Mouse (Mus musculus) embryonic facial prominence, embryonic 15.5 days (tissue): ENCODE results near the gene Sema4d. TPM values are rescaled to one million over a fixed set of nuclear protein-coding genes. Genes with fewer than 3 reads are reported as not detected.

ENCODE experiments used
- ATAC-seq: fragments of 200-750 bp; cut with Nextera tagmentation; 2 replicates; pipeline ENCODE4 v1.8.0; 2017; ENCODE audit warnings: low read depth, moderate TSS enrichment; ENCODE audit not compliant: insufficient number of reproducible peaks, low FRiP score, low TSS enrichment
- H3K27ac ChIP-seq: fragments of 300-500 bp; sonication (generic); replicated peaks from 2 replicates; pipeline ENCODE4 v1.5.1; 2015; ENCODE audit warnings: mild to moderate bottlenecking, inconsistent platforms
- H3K27me3 ChIP-seq: fragments of 300-500 bp; sonication (generic); 2 replicates; pipeline ENCODE4 v1.6.1; 2015; ENCODE audit warnings: inconsistent platforms
- H3K36me3 ChIP-seq: fragments of 300-500 bp; sonication (generic); 2 replicates; pipeline ENCODE4 v1.6.1; 2015; ENCODE audit warnings: mild to moderate bottlenecking, inconsistent platforms
- H3K4me1 ChIP-seq: fragments of 300-500 bp; sonication (generic); 2 replicates; pipeline ENCODE4 v1.6.1; 2015; ENCODE audit warnings: inconsistent platforms
- H3K4me2 ChIP-seq: fragments of 300-500 bp; sonication (generic); replicated peaks from 2 replicates; pipeline ENCODE4 v1.6.1; 2015; ENCODE audit warnings: mild to moderate bottlenecking, inconsistent platforms
- H3K4me3 ChIP-seq: fragments of 300-500 bp; sonication (generic); replicated peaks from 2 replicates; pipeline ENCODE4 v1.5.1; 2015; ENCODE audit warnings: mild to moderate bottlenecking, inconsistent platforms
- H3K9ac ChIP-seq: fragments of 300-500 bp; sonication (generic); 2 replicates; pipeline ENCODE4 v1.6.1; 2015; ENCODE audit warnings: inconsistent platforms
- H3K9me3 ChIP-seq: fragments of 300-500 bp; sonication (generic); replicated peaks from 2 replicates; pipeline ENCODE4 v1.6.1; 2016; ENCODE audit warnings: inconsistent platforms
- WGBS: fragments of 180-500 bp; shearing (Covaris S2); methylation state at CpG from one replicate; pipeline ENCODE4 v1.1.7; 2015; 5-methylcytosine and 5-hydroxymethylcytosine counted together
- microRNA-seq: library from miRNA; unstranded; fragments of <30 nt; microRNA quantifications from one replicate; pipeline ENCODE4, GENCODE M21; 2016; ENCODE audit warnings: borderline number of aligned reads
- polyA plus RNA-seq: library from polyadenylated mRNA; unstranded; fragments of >200 nt; fragmentation: Nextera tagmentation; extraction: Ambion mirVana; gene quantifications from 2 replicates; pipeline ENCODE4 v1.2.1, GENCODE M21; 2015

Gene Sema4d
- polyA plus RNA-seq, 1 experiment from 2014 or later = 11.1 TPM

DNA sequence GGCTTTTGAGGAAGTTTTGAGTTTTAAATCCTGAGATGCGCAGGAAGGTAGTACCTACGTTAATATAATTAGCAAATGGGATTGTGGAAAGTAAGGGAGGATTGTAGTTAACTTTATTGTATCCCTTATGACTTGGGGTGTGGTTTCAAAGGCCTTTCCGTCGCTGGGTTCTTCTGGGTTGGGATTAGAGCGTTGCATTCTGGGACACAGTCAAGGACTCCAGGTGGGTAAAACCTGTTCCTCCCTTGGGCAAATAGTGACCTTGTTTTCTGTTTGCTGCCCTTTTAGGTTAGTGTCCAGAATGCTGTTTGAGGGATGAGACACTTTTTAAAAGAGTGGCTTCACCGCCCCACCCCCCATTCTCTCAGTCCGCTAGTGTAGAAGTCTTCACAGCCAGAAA lies 147.7 kb downstream of the Sema4d start:
- H3K9me3 ChIP-seq = no peaks in the 10 kb centered on the region
- H3K4me2 ChIP-seq = peak overlapping the region; percentile 75
- 0% methylated on average over 7 of the region's 7 CpGs for WGBS
- peak overlapping the region; percentile 48 for H3K27ac ChIP-seq
- peak overlapping the region; percentile 49 for H3K9ac ChIP-seq
- ATAC-seq = no peak
- H3K4me1 ChIP-seq = peaks cover 22% of the 10 kb centered on the region
- peak overlapping the region; percentile 64 for H3K4me3 ChIP-seq
- H3K27me3 ChIP-seq = no peaks in the 10 kb centered on the region
- H3K36me3 ChIP-seq = no peaks in the 10 kb centered on the region

DNA sequence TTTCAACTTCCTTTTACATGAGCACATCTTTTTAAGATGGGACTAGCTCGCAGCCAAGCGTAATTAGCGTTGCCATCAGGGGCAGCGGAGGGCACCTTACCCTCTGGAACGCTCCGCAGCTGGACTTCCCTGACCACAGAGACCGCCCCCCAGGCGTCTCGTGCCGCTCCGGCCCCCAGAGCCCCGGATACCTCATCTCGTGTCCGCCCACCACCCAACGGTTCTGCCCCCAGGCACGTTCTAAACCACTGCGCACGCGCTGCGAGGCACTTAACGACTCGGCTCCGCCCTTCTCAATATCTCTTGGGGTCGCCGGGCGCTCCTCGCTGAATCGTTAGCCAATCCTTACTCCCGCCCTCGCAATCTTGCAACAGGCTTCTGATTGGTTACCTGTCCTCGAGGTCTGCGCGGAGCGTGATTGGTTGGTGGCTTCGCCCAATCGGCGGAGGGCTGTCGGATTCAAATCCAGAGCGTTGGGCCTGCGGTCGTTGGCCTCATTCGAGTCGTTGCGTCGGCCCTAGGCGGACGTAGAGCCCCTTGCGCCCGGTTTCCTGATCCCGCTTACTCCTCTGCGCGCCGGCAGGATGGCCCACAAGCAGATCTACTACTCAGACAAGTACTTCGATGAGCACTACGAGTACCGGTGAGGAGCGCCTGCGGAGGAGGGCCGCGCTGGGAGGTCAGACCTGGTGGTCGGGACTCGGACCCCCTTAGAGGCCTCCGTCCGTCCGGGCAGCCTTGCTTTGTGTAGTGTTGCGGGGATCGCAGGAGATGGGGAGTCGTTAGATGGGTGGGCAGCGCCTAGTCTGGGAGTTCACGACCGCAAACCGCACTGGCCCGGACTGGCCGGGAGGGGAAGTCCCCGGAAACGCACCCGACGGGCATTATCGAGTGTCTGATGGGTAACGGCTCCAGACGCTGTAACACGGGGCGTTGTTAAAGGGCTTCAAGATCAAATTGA lies 148.4 kb downstream of the Sema4d start, which contains the start of gene Cks2:
TSS of gene Cks2 (plus strand) at position 404 of the 961 bp plus-strand sequence.
- Histone ChIP-seq H3K4me1 (peaks cover 20% of the 10 kb centered on the region), H3K27me3 (no peaks in the 10 kb centered on the region), H3K27ac (peak within 1 kb of the TSS; percentile 80), H3K4me2 (peak within 1 kb of the TSS; percentile 75), H3K9ac (peak within 1 kb of the TSS; percentile 49), H3K4me3 (peak within 1 kb of the TSS; percentile 64), H3K9me3 (no peaks in the 10 kb centered on the region), H3K36me3 (no peaks in the 10 kb centered on the region)
- under 1% methylated on average over 83 of the region's 83 CpGs for WGBS
- ATAC-seq = peak; percentile 97

DNA sequence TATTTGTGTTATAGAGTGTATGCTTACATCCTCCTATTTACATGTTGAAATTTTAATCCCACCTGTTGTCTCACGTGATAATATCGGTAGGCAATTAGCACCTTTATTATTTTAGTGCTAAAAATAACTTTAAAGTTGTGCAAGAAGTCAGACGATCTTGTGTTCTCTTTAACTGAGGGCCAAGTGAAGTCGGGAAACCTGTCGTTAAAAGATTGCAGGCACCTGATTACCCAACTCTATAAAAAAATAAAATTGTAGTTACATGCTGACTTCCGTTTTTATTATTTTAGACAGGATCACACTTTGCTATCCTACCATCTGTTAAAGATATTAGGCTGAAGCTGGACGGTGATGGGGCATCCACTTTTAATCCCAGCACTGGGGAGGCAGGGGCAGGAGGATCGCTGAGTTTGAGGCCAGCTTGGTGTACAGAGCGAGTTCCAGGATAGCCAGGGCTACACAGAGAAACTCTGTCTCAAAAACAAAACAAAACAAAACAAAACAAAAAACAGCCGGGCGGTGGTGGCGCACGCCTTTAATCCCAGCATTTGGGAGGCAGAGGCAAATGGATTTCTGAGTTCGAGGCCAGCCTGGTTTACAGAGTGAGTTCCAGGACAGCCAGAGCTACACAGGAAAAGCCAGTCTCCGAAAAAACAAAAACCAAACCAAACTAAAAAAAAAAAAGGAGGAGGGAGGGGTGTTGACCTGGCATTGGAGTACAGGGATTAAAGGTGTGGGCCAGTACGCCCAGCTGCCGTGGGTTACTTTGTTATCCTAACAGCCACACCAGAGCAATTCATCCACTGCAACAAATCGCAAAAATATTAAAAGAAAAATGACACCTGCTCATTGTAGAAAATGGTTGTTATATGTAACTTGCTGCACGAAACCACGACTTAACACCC lies 149.4 kb downstream of the Sema4d start:
- ATAC-seq = no peak

DNA sequence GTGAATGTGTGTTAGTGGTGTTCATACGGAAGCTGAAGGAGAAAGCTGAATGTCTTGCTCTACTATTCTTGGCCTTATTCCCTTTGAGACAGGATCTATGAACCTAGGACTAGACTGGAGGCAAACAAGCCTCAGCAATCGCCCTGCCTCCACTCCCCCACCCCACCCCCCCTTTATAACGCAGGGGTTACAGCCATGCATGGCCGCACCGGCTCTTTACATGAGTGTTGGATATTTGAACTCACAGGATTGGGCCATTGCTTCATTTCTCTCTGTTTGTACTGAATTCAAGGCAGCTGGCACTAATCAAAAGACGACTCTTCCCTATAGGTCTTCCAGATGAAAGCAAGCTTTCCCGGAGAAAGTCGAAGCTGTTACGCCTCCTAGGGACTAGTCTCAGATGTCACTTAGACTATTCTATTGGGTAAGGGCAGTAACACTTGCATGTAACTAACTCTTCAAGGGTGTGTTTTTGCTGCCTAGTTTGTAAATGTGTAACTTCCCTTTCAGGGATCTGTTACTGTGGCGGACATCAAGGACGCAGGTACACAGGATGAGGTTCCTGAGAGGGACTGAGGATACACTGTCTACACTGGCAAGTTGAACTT lies 151.3 kb downstream of the Sema4d start:
- Histone ChIP-seq H3K9me3 (no peaks in the 10 kb centered on the region), H3K4me3 (no peak overlapping the region), H3K9ac (no peak overlapping the region), H3K27ac (no peak overlapping the region), H3K4me1 (peaks cover 11% of the 10 kb centered on the region), H3K36me3 (no peaks in the 10 kb centered on the region), H3K27me3 (no peaks in the 10 kb centered on the region), H3K4me2 (no peak overlapping the region)
- ATAC-seq = no peak
- 25% methylated on average over 11 of the region's 11 CpGs for WGBS

More for the DNA sequence above, 149.4 kb downstream of the Sema4d start:
- no peaks in the 10 kb centered on the region for H3K9me3 ChIP-seq
- H3K27ac ChIP-seq = peak overlapping the region; percentile 80
- H3K4me1 ChIP-seq = peaks cover 20% of the 10 kb centered on the region
- peak overlapping the region; percentile 75 for H3K4me2 ChIP-seq
- peak overlapping the region; percentile 64 for H3K4me3 ChIP-seq
- WGBS = 44% methylated on average over 20 of the region's 20 CpGs
- H3K36me3 ChIP-seq = no peaks in the 10 kb centered on the region
- H3K9ac ChIP-seq = peak overlapping the region; percentile 40
- H3K27me3 ChIP-seq = no peaks in the 10 kb centered on the region

DNA sequence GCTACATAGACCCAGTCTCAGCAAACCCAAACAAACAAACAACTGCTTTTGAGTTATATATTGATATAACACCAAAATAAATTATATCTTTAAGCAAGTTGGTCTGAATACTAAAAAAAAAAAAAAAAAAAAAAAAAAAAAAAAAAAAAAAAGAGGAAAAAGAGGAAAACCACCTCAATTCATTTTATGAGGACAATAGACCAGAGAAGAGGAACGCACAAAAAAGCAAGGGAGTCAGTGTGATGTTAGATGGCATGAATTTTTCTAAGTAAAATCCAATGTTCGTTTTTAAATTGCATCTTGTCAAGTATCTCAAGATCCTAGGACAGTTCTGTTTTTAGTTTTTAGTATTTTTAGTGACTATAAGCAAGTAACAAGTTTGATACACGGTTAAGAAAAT lies 152.1 kb downstream of the Sema4d start:
- H3K36me3 ChIP-seq = no peaks in the 10 kb centered on the region
- H3K4me3 ChIP-seq = no peak overlapping the region
- no peak overlapping the region for H3K4me2 ChIP-seq
- peaks cover 2% of the 10 kb centered on the region; the same call in 1 of the 2 replicates for H3K4me1 ChIP-seq
- WGBS = 87% methylated on average over 3 of the region's 3 CpGs
- no peak overlapping the region for H3K27ac ChIP-seq
- H3K9ac ChIP-seq = no peak overlapping the region
- no peaks in the 10 kb centered on the region for H3K27me3 ChIP-seq
- no peaks in the 10 kb centered on the region for H3K9me3 ChIP-seq
- ATAC-seq = no peak

- 74% methylated on average over 4 of the region's 4 CpGs for WGBS
Observed at GRCm38 (mm10) chr13:51638958-51639357, 154.6 kb downstream of the Sema4d start.

More at GRCm38 (mm10) chr13:51638958-51639357, 154.6 kb downstream of the Sema4d start:
- no peak overlapping the region for H3K4me2 ChIP-seq
- H3K9ac ChIP-seq = no peak overlapping the region
- H3K9me3 ChIP-seq = no peaks in the 10 kb centered on the region
- no peak overlapping the region for H3K4me3 ChIP-seq
- H3K27me3 ChIP-seq = no peaks in the 10 kb centered on the region
- no peak for ATAC-seq
- no peaks in the 10 kb centered on the region for H3K4me1 ChIP-seq
- H3K36me3 ChIP-seq = no peaks in the 10 kb centered on the region
- no peak overlapping the region for H3K27ac ChIP-seq

Small RNA genes lying within 50 kb of the gene (microRNA-seq; reads per million reads assigned to microRNA genes)
- gene Gm23566 = not detected

Other genes with a start within 250 kb of the Sema4d start
- 1.1 and 1.4 TPM in 2 replicates for gene Shc3, start 224.3 kb downstream of the Sema4d start, polyA plus RNA-seq
- gene Cks2, start 148.5 kb downstream of the Sema4d start, polyA plus RNA-seq = 228 and 250 TPM in 2 replicates
- gene Secisbp2, start 142.1 kb downstream of the Sema4d start, polyA plus RNA-seq = 31.6 and 35.1 TPM in 2 replicates
- gene Gadd45g, start 52.9 kb upstream of the Sema4d start, polyA plus RNA-seq = 79.3 and 88.7 TPM in 2 replicates